Mouse (Mus musculus): ENCODE measurements around the gene Psma5.

Gene Psma5

DNA sequence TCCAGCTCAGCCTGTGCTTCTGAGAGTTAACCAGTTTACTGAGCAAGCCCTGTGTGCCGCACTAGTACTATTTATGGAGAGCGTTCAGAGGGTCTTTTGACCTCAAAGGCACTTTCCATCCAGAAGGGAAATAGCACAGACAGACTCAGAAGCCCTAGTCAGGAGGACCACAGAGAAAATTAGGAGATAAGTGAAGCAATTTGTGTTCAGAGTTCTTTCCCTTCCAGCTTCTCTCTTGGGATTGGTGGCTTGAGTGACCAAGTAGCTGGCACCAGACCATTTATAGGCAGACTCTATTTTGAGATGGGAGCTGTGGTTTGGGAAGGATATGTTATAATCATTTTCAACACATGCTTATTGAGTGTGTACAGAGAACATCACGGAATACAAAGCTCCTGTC is 49.7 kb downstream of the Psma5 start:
- DNase-seq, result no peak

GRCm38 (mm10) chr3:108307485-108307884 is 50.8 kb downstream of the Psma5 start:
- no peak for DNase-seq

DNA sequence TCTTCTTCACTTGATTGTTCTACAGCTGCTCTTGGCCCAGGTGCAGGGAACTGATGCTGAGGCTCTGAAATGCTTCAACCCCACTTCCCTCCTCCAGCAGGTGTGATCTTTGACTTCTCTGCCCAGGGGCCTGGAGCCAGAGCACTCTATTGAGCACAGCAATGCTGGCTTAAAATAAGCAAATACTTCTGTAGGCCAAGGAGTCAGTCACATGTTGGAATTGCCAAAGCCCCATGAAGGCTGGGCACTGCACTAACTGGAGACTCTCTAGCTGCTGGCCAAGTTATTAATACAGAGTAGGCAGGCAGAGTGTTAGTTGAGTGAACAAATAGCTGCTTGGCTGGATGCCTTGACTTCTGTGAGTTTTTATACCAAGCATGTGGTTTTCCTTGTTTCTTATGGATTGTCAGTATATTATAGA is 54.2 kb downstream of the Psma5 start:
- no peak for DNase-seq

DNA sequence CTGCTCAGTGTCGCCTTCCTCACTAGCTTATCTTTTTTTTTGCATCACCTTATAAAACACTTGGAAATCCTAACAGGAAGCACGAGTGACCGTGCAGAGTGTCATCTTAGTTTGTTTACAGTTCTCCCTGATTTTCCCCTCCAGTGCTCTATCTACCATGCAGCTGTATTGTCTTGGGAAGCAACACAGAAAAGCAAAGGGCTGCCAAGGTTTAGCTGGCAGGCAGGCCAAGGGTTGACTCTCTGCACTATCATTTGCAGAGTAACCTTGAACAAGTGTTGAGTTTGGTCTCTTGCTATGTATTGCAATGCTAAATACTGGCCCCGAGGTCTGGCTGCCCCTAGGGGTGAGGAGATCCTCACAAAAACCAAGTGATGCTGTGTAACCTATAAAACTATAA is 55.0 kb downstream of the Psma5 start:
- no peak for DNase-seq

DNA sequence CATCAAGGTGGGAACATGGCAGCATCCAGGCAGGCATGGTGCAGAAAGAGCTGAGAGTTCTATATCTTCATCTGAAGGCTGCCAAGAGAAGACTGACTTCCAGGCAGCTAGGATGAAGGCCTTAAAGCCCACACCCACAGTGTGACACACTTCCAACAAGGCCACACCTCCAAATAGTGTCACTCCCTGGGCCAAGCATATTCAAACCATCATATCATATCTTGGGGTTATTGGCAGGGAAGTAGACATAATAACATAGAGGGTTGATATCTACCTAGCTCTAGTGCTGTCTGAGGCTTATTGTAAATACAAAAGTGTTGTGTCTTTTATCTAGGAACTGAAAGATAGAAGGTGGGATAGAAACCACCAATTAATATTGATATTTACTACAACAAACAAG is 55.7 kb downstream of the Psma5 start:
- DNase-seq, result no peak

GRCm38 (mm10) chr3:108313138-108313537 is 56.4 kb downstream of the Psma5 start:
- no peak for DNase-seq

GRCm38 (mm10) chr3:108314038-108314675 is 57.4 kb downstream of the Psma5 start:
- DNase-seq, result no peak

GRCm38 (mm10) chr3:108318517-108318916 is 61.8 kb downstream of the Psma5 start:
- DNase-seq, result no peak

DNA sequence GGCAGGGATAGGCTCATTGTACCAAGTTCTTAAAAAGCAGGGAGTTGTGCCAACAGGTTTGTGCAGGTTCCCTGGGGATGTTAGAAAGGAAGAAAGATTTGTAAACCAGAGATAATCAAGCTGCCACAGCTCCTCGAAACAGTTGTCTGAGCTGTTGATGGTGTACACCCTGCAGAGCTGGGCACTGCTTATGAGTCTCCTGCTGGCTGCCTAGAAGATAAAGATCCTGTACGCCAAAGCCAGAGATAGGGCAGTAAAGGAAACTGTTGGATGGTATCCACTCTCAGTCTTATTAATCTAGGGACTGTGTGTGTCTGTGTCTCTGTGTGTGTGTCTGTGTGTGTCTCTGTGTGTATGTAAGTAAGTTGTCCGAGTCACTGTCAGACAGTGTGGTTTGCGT is 64.9 kb downstream of the Psma5 start:
- no peak for DNase-seq

DNA sequence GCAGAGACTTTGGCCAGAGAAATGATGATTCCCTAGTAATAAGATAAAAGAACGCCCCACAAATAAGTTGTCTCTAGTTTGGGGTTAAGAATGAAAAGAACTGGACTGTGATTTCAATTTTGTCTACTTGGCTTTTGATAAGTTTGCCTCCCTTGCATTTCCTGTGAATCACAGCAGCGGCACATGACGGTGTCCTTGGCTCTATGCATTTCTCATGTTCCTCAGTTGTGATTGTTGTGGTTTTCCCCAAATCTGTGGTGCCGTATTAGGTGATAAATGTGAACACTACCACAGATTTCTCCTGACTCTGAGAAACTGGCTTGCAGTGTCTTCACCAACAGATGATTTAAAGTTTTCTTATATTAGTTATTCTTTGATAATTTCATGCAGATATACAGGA is 65.4 kb downstream of the Psma5 start:
- DNase-seq, result no peak

DNA sequence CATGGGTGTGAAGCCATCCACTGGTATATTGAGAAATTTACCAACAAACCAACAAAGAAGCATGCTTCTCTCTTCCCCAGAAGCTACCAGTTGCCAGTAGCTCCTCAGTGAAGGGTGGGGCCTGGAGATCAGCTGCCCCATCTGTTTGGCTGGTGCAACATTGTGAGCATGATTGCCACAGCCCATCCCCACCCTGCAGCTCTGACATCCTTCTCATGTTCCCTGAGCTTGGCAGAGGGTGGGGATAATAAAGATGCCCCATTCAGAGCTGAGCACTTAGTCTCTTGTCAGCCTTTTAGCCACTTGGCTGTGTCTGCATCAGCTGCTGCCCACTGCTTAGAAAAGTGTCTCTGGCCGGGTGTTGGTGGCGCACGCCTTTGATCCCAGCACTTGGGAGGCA is 66.2 kb downstream of the Psma5 start:
- DNase-seq, result no peak

DNA sequence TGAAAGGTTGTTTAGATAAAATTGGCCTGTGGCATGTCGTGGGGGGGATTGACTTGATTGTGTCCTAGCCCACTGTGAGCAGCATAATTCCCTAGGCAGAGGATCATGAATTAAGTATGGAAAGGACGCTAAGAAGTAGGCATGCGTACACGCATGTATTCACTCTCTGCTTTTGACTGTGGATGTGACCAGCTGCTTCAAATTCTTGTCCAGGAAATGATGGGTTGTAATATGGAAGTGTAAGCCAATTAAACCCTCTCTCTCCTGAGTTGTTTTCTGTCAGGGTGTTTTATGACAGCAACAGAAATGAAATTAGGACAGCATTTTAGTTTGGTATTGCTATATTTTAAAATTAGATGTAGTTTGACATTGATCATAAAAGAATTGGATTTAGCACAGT is 68.1 kb downstream of the Psma5 start:
- DNase-seq, result no peak

GRCm38 (mm10) chr3:108325521-108325920 is 68.8 kb downstream of the Psma5 start:
- no peak for DNase-seq

DNA sequence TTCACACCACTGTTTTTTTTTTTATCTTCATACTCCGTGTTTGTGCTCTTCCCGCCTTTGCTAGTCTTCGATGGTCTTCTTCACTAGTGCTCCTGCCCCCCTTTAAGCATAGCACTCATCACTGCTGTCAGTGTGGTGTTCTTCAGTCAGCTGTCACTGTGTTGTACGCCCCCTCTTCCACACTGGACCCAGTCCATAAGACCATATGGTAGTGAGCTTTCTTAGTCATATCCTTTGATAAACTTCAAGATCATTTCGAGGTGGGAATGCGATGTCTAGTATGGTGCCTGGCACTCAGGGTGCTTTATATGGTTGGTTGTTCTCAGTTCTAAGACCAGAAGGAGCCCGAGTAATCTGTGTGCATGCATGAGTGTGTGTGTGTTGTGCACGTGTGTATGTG is 70.5 kb downstream of the Psma5 start:
- DNase-seq, result no peak

GRCm38 (mm10) chr3:108327916-108328315 is 71.2 kb downstream of the Psma5 start:
- DNase-seq, result peak in 1 of 2 experiments; percentile 4

DNA sequence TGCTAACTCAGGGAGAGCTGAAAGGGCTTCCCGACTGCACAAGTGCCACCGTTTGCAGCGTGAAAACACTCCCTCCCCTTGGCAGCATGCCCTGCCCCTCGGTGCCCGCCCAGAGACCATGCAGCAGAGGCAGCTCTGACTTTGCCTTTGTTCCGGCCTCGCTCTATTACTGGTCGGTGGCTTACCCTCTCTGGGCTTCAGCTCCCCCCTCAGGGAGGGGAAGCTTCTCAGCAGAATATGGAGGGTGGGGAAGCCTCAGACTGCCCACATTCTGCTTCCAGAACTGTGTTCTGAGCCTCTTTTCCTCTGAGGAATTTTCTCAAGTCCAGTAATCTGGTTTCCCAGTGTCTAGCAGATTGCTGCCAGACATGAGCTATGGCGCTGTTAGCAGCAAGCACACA is 71.7 kb downstream of the Psma5 start:
- peak; percentile 41 to 69 for DNase-seq
